11 mouse cellular contexts compared by ENCODE assay signal in genomic region chr13:44222335-44222734, GRCm38 (mm10).
DNase-seq lines count a peak whose midpoint lies in the region; ATAC-seq lines count a peak whose summit lies in the region.
"Had no signal": no experiment of that assay in that cellular context is flagged by ENCODE, and none has a peak within 500 bp of the region (broad histone marks: within the 10 kb centered on the region; RNA-seq: fewer than 3 reads in every experiment).

No protein-coding gene starts in this region.

- no peaks in the 10 kb centered on the region for H3K27me3 ChIP-seq in liver, embryonic 12.5 days (replicated peaks)
- H3K27me3 ChIP-seq in heart, embryonic 10.5 days (ENCODE audit: insufficient read depth, poor library complexity, severe bottlenecking): no peaks in the 10 kb centered on the region
- H3K27me3 ChIP-seq: embryonic facial prominence, embryonic 15.5 days had no signal

- H3K4me3 ChIP-seq in liver, embryonic 12.5 days: no peak overlapping the region
- no peak overlapping the region for H3K4me3 ChIP-seq in heart, embryonic 10.5 days
- H3K4me3 ChIP-seq: embryonic facial prominence, embryonic 15.5 days had no signal

- no peak overlapping the region for H3K27ac ChIP-seq in liver, embryonic 12.5 days
- H3K27ac ChIP-seq in heart, embryonic 10.5 days: peak overlapping the region; percentile 80
- H3K27ac ChIP-seq: embryonic facial prominence, embryonic 15.5 days; kidney, postnatal 0 days; macrophage had no signal

- ATAC-seq in liver, embryonic 12.5 days: peak; percentile 71
- no peak for ATAC-seq in megakaryocyte progenitor cell, adult 5-6 weeks (replicated peaks; ENCODE audit: poor library complexity)

- DNase-seq in adrenal gland, postnatal 10 days: peak; percentile 65
- DNase-seq in adrenal gland, postnatal 4 days (ENCODE audit: low spot score in 2 of 2): no peak
- no peak for DNase-seq in liver
- DNase-seq in heart, embryonic 10.5 days (ENCODE audit: low spot score): no peak
- peak; percentile 68 for DNase-seq in lung, postnatal 36 days
- DNase-seq in ovary, postnatal 14 days (ENCODE audit: low spot score): no peak

- peak overlapping the region; percentile 8; the same call in 1 of the 2 replicates for H3K4me2 ChIP-seq in liver, embryonic 12.5 days
- H3K4me2 ChIP-seq: embryonic facial prominence, embryonic 15.5 days had no signal

- H3K36me3 ChIP-seq in liver, embryonic 12.5 days: no peaks in the 10 kb centered on the region
- no peaks in the 10 kb centered on the region for H3K36me3 ChIP-seq in heart, embryonic 10.5 days
- H3K36me3 ChIP-seq: embryonic facial prominence, embryonic 15.5 days had no signal

- H3K9me3 ChIP-seq in liver, embryonic 12.5 days (replicated peaks): no peaks in the 10 kb centered on the region
- H3K9me3 ChIP-seq in heart, embryonic 10.5 days: no peaks in the 10 kb centered on the region; the same call in 1 of the 2 replicates
- H3K9me3 ChIP-seq: embryonic facial prominence, embryonic 15.5 days had no signal

- no peak overlapping the region for H3K9ac ChIP-seq in liver, embryonic 12.5 days
- H3K9ac ChIP-seq: embryonic facial prominence, embryonic 15.5 days had no signal

- H3K4me1 ChIP-seq in liver, embryonic 12.5 days: peaks cover 19% of the 10 kb centered on the region
- H3K4me1 ChIP-seq in heart, embryonic 10.5 days: peaks cover 22% of the 10 kb centered on the region

Comparison
In these comparisons a context has a peak if more than half of its experiments do, and no peak if none do; other contexts are left out.
1. DNase-seq: peak in adrenal gland, postnatal 10 days (single experiment) and lung, postnatal 36 days (single experiment); none in adrenal gland, postnatal 4 days (0 of 2), liver (single experiment), heart, embryonic 10.5 days (single experiment) and ovary, postnatal 14 days (single experiment).